Mouse (Mus musculus) MEL (cell line): ENCODE measurements around the gene Rbfox2. TPM values are rescaled to one million over a fixed set of nuclear protein-coding genes. Genes with fewer than 3 reads are reported as not detected.

Source experiments
- DNase-seq: peaks from one replicate; pipeline ENCODE4 v3.0.0; 2011; ENCODE audit warnings: low read depth, low spot score
- H3K27ac ChIP-seq: 2 replicates; pipeline ENCODE4 v1.5.1; 2012; ENCODE audit warnings: low read depth, mild to moderate bottlenecking, control low read depth, low read length, moderate library complexity; ENCODE audit not compliant: control insufficient read depth
- H3K27me3 ChIP-seq, 2 experiments: fragments of 150-350 bp in 1 of 2; sonication (generic) in 1 of 2; 2 replicates each; pipeline ENCODE4 v1.6.1; 2012; ENCODE audit warnings: low read length in 2 of 2, mild to moderate bottlenecking in 2 of 2, improper control_type of control experiment in 1 of 2, moderate library complexity in 1 of 2; ENCODE audit not compliant: insufficient read depth in 2 of 2, control insufficient read depth in 1 of 2
- H3K36me3 ChIP-seq, 2 experiments: 2 replicates each; pipeline ENCODE4 v1.6.1; 2012 to 2014; ENCODE audit warnings: low read length in 2 of 2, improper control_type of control experiment in 1 of 2, inconsistent platforms in 1 of 2, mild to moderate bottlenecking in 1 of 2; ENCODE audit not compliant: insufficient read depth in 2 of 2, control insufficient read depth in 1 of 2
- H3K4me1 ChIP-seq, 2 experiments: fragments of 150-350 bp in 1 of 2; sonication (generic) in 1 of 2; 2 replicates each; pipeline ENCODE4 v1.6.1; 2012; ENCODE audit warnings: low read length in 2 of 2, improper control_type of control experiment in 1 of 2, mild to moderate bottlenecking in 1 of 2; ENCODE audit not compliant: insufficient read depth in 2 of 2, control insufficient read depth in 1 of 2
- H3K4me3 ChIP-seq, 2 experiments: fragments of 150-350 bp in 1 of 2; sonication (generic) in 1 of 2; 2 replicates each; pipeline ENCODE4 v1.5.1; 2012; ENCODE audit warnings: low read depth in 2 of 2, low read length in 2 of 2, mild to moderate bottlenecking in 2 of 2, moderate library complexity in 2 of 2, control low read depth in 1 of 2, improper control_type of control experiment in 1 of 2; ENCODE audit not compliant: control insufficient read depth in 1 of 2, insufficient read depth in 1 of 2
- H3K79me2 ChIP-seq: 2 replicates; pipeline ENCODE4 v1.6.1; 2012; ENCODE audit warnings: mild to moderate bottlenecking, low read length, moderate library complexity; ENCODE audit not compliant: control insufficient read depth, poor library complexity, insufficient read depth
- H3K9ac ChIP-seq: 2 replicates; pipeline ENCODE4 v1.6.1; 2012; ENCODE audit warnings: low read depth, mild to moderate bottlenecking, control low read depth, low read length, moderate library complexity; ENCODE audit not compliant: control insufficient read depth, poor library complexity, severe bottlenecking
- H3K9me3 ChIP-seq: fragments of 150-350 bp; sonication (generic); replicated peaks from 2 replicates; pipeline ENCODE4 v1.6.1; 2012; ENCODE audit warnings: mild to moderate bottlenecking, low read length, improper control_type of control experiment, moderate library complexity; ENCODE audit not compliant: insufficient read depth
- BHLHE40 ChIP-seq: IDR thresholded peaks from 2 replicates; pipeline ENCODE4 v1.6.1; 2012; ENCODE audit warnings: low read depth, mild to moderate bottlenecking, inconsistent platforms, low read length, improper control_type of control experiment, borderline replicate concordance
- CHD2 ChIP-seq: IDR thresholded peaks from 2 replicates; pipeline ENCODE4 v1.6.1; 2011; ENCODE audit warnings: low read length, improper control_type of control experiment
- CTCF ChIP-seq, 3 experiments: IDR thresholded peaks in 2 of 3; conservative IDR thresholded peaks in 1 of 3; 2 replicates each; pipeline ENCODE4 v1.5.1; 2011 to 2012; ENCODE audit warnings: low read length in 3 of 3, low read depth in 2 of 3, mild to moderate bottlenecking in 2 of 3, improper control_type of control experiment in 1 of 3, inconsistent platforms in 1 of 3, mixed read lengths in 1 of 3, moderate library complexity in 1 of 3; ENCODE audit not compliant: control insufficient read depth in 1 of 3, insufficient read depth in 1 of 3, poor library complexity in 1 of 3, severe bottlenecking in 1 of 3
- ETS1 ChIP-seq: IDR thresholded peaks from 2 replicates; pipeline ENCODE4 v1.6.1; 2012; ENCODE audit warnings: low read depth, mild to moderate bottlenecking, inconsistent platforms, low read length, improper control_type of control experiment, moderate library complexity
- GABPA ChIP-seq: IDR thresholded peaks from 2 replicates; pipeline ENCODE4 v1.6.1; 2012; ENCODE audit warnings: low read depth, mild to moderate bottlenecking, inconsistent platforms, low read length, improper control_type of control experiment, moderate library complexity
- GATA1 ChIP-seq: IDR thresholded peaks from 2 replicates; pipeline ENCODE4 v1.6.1; 2011; ENCODE audit warnings: low read depth, low read length, improper control_type of control experiment
- HCFC1 ChIP-seq: IDR thresholded peaks from 2 replicates; pipeline ENCODE4 v1.6.1; 2012; ENCODE audit warnings: low read depth, mild to moderate bottlenecking, inconsistent platforms, low read length, improper control_type of control experiment, moderate library complexity
- JUND ChIP-seq: IDR thresholded peaks from 2 replicates; pipeline ENCODE4 v1.6.1; 2011; ENCODE audit warnings: low read depth, mild to moderate bottlenecking, improper control_type of control experiment, low read length
- KAT2A ChIP-seq: conservative IDR thresholded peaks from 2 replicates; pipeline ENCODE4 v1.6.1; 2012; ENCODE audit warnings: low read depth, low read length, improper control_type of control experiment, inconsistent platforms
- MAFK ChIP-seq: IDR thresholded peaks from 2 replicates; pipeline ENCODE4 v1.6.1; 2011; ENCODE audit warnings: low read depth, mild to moderate bottlenecking, low read length, improper control_type of control experiment, borderline replicate concordance
- MAZ ChIP-seq: IDR thresholded peaks from 2 replicates; pipeline ENCODE4 v1.6.1; 2012; ENCODE audit warnings: low read depth, mild to moderate bottlenecking, inconsistent platforms, low read length, improper control_type of control experiment
- MXI1 ChIP-seq: IDR thresholded peaks from 2 replicates; pipeline ENCODE4 v1.6.1; 2011; ENCODE audit warnings: mild to moderate bottlenecking, low read depth, low read length, improper control_type of control experiment
- MYB ChIP-seq: IDR thresholded peaks from 2 replicates; pipeline ENCODE4 v1.6.1; 2011; ENCODE audit warnings: mild to moderate bottlenecking, low read depth, low read length, improper control_type of control experiment
- NELFE ChIP-seq: IDR thresholded peaks from 2 replicates; pipeline ENCODE4 v1.6.1; 2011; ENCODE audit warnings: low read depth, low read length, improper control_type of control experiment
- POLR2AphosphoS2 ChIP-seq: IDR thresholded peaks from 2 replicates; pipeline ENCODE4 v1.6.1; 2011; ENCODE audit warnings: low read length, improper control_type of control experiment
- SIN3A ChIP-seq: IDR thresholded peaks from 2 replicates; pipeline ENCODE4 v1.6.1; 2012; ENCODE audit warnings: low read length, improper control_type of control experiment, inconsistent platforms
- SMC3 ChIP-seq: IDR thresholded peaks from 2 replicates; pipeline ENCODE4 v1.6.1; 2011; ENCODE audit warnings: low read depth, low read length, improper control_type of control experiment
- TBP ChIP-seq: IDR thresholded peaks from 2 replicates; pipeline ENCODE4 v1.8.0; 2011; ENCODE audit warnings: low read depth, low read length, improper control_type of control experiment
- TCF12 ChIP-seq: IDR thresholded peaks from 2 replicates; pipeline ENCODE4 v1.6.1; 2014; ENCODE audit warnings: low read depth, mild to moderate bottlenecking, inconsistent platforms, low read length, improper control_type of control experiment, moderate library complexity
- UBTF ChIP-seq: IDR thresholded peaks from 2 replicates; pipeline ENCODE4 v1.6.1; 2012; ENCODE audit warnings: low read depth, mild to moderate bottlenecking, inconsistent platforms, low read length, improper control_type of control experiment, moderate library complexity, borderline replicate concordance; ENCODE audit not compliant: insufficient read depth
- ZC3H11A ChIP-seq: IDR thresholded peaks from 2 replicates; pipeline ENCODE4 v1.6.1; 2012; ENCODE audit warnings: low read depth, mild to moderate bottlenecking, inconsistent platforms, low read length, improper control_type of control experiment
- ZNF384 ChIP-seq: IDR thresholded peaks from 2 replicates; pipeline ENCODE4 v1.6.1; 2012; ENCODE audit warnings: low read depth, mild to moderate bottlenecking, inconsistent platforms, low read length, improper control_type of control experiment
- polyA plus RNA-seq, 2 experiments: library from polyadenylated mRNA; stranded (reverse) in 1 of 2; unstranded in 1 of 2; fragments of >175 nt in 1 of 2; fragments of >200 nt in 1 of 2; gene quantifications; 2 replicates each; pipeline versions ENCODE4 v1.2.1 to v1.2.4; 2012; ENCODE audit warnings: low replicate concordance in 2 of 2, low read depth in 1 of 2; ENCODE audit not compliant: insufficient read length in 2 of 2, insufficient read depth in 1 of 2, missing spikeins in 1 of 2
- total RNA-seq: library from RNA; depleted of rRNA; stranded (reverse); fragments of 300-350 nt; gene quantifications from 2 replicates; pipeline ENCODE4 v1.2.3, GENCODE M21; 2012

Gene Rbfox2
- total and polyA plus RNA-seq, 3 experiments = 3.4 to 6.0 TPM; not detected in 1

DNA sequence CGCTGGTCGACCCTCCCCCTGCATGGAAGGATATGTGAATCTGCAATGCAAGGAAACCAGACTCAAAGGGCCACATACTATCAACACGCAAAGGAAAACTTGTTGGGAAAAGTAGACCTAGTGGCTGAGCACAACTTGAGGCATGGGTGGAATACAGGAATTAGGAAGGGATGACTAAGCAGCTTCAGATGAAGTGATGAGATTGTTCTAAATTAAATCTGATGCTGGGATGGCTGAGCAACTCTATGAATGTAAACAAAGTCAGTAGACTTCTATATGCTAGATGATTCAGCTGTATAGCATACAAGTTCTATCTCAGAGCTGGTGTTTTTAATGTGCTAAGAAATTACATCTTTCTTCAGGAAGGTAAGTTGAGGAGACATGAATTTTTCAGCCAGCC lies 88.8 kb downstream of the Rbfox2 start:
- Histone ChIP-seq H3K36me3 (peaks cover 0 to 21% of the 10 kb centered on the region in 2 experiments; a peak in 2 of 4 replicates), H3K27ac (no peak overlapping the region), H3K9me3 (no peaks in the 10 kb centered on the region), H3K9ac (no peak overlapping the region), H3K79me2 (no peaks in the 10 kb centered on the region), H3K27me3 (no peaks in the 10 kb centered on the region), H3K4me3 (no peak overlapping the region), H3K4me1 (peaks cover 4 to 15% of the 10 kb centered on the region in 2 experiments)
- TF ChIP-seq CHD2 (no peak), HCFC1 (no peak), MAFK (no peak), ZC3H11A (no peak), MYB (no peak), TBP (no peak), SIN3A (no peak), GABPA (no peak), GATA1 (no peak), ETS1 (no peak), CTCF (IDR thresholded peaks at IDR 0.05 in 2 of 3, conservative IDR thresholded peaks at IDR 0.05 in 1 of 3; ENCODE audit: control insufficient read depth in 1 of 3, insufficient read depth in 1 of 3, low read depth in 2 of 3, low read length in 3 of 3, poor library complexity in 1 of 3, severe bottlenecking in 1 of 3) (no peak), KAT2A (no peak), NELFE (no peak), JUND (no peak), SMC3 (no peak), BHLHE40 (no peak), MXI1 (no peak), POLR2AphosphoS2 (no peak), UBTF (no peak), MAZ (no peak)
- DNase-seq = no peak

DNA sequence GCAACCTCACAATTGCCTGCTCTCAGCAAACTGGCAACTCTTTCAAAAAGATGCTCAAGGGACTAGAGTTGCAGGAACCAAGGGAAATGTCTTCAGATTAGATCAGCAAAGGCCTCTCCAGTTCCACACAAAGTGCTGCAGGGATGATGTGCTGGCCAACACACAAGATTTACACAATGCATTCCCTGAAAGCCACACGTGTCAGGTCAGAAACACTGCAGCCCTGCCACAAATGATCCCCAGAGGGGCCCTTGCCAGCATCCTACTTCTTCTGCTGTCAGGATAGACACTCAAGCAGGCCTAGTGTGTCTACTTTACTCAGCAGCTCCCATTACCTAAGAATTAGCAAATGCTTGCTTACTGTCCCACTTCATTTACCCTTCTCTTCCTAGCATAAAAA lies 89.3 kb downstream of the Rbfox2 start:
- Histone ChIP-seq H3K36me3 (peaks cover 0 to 22% of the 10 kb centered on the region in 2 experiments; a peak in 2 of 4 replicates), H3K9ac (no peak overlapping the region), H3K79me2 (no peaks in the 10 kb centered on the region), H3K9me3 (no peaks in the 10 kb centered on the region), H3K4me1 (peaks cover 4 to 17% of the 10 kb centered on the region in 2 experiments), H3K27me3 (no peaks in the 10 kb centered on the region), H3K4me3 (no peak overlapping the region), H3K27ac (no peak overlapping the region)
- no peak for TF ChIP-seq TCF12
- TF ChIP-seq ZNF384 = no peak
- DNase-seq = no peak
